Mouse (Mus musculus) CH12.LX (cell line): ENCODE results near the gene Carhsp1.
A peak's percentile ranks its signal among the peaks of the same experiment; 100 is the strongest.

Experiments used
- CTCF ChIP-seq, 2 experiments: IDR thresholded peaks in 1 of 2; conservative IDR thresholded peaks in 1 of 2; 2 replicates each; pipeline ENCODE4 v1.5.1; 2011 to 2012; ENCODE audit warnings: low read depth in 2 of 2, low read length in 2 of 2, improper control_type of control experiment in 1 of 2, inconsistent platforms in 1 of 2, mild to moderate bottlenecking in 1 of 2, moderate library complexity in 1 of 2
- E2F4 ChIP-seq: IDR thresholded peaks from 2 replicates; pipeline ENCODE4 v1.6.1; 2011; ENCODE audit warnings: low read depth, low read length, improper control_type of control experiment; ENCODE audit not compliant: insufficient replicate concordance
- EP300 ChIP-seq: IDR thresholded peaks from 2 replicates; pipeline ENCODE4 v1.6.1; 2011; ENCODE audit warnings: low read length, improper control_type of control experiment
- HCFC1 ChIP-seq: IDR thresholded peaks from 2 replicates; pipeline ENCODE4 v1.6.1; 2012; ENCODE audit warnings: low read depth, mild to moderate bottlenecking, inconsistent platforms, low read length, improper control_type of control experiment
- MAFK ChIP-seq: IDR thresholded peaks from 2 replicates; pipeline ENCODE4 v1.6.1; 2011; ENCODE audit warnings: low read length, improper control_type of control experiment; ENCODE audit not compliant: insufficient replicate concordance
- MEF2A ChIP-seq: IDR thresholded peaks from 2 replicates; pipeline ENCODE4 v1.6.1; 2014; ENCODE audit warnings: low read depth, mild to moderate bottlenecking, inconsistent platforms, low read length, improper control_type of control experiment, borderline replicate concordance
- POLR2A ChIP-seq: IDR thresholded peaks from 2 replicates; pipeline ENCODE4 v1.6.1; 2011; ENCODE audit warnings: low read depth, mild to moderate bottlenecking, improper control_type of control experiment, low read length
- TCF12 ChIP-seq: IDR thresholded peaks from 2 replicates; pipeline ENCODE4 v1.6.1; 2014; ENCODE audit warnings: low read depth, mild to moderate bottlenecking, inconsistent platforms, low read length, improper control_type of control experiment
- ZNF384 ChIP-seq: IDR thresholded peaks from 2 replicates; pipeline ENCODE4 v1.6.1; 2012; ENCODE audit warnings: low read depth, low read length, improper control_type of control experiment, inconsistent platforms

GRCm38 (mm10) chr16:8667814-8668213, 4.1 kb downstream of the Carhsp1 start:
- TF ChIP-seq ZNF384: no peak
- no peak for TF ChIP-seq HCFC1
- TF ChIP-seq POLR2A: 0 out of 2 replicates have a peak, but pooled peaks have one; percentile 17
- no peak for TF ChIP-seq TCF12
- TF ChIP-seq EP300: no peak
- no peak for TF ChIP-seq CTCF (conservative IDR thresholded peaks at IDR 0.05 in 1 of 2, IDR thresholded peaks at IDR 0.05 in 1 of 2; ENCODE audit: low read depth in 2 of 2, low read length in 2 of 2)
- no peak for TF ChIP-seq MAFK
- no peak for TF ChIP-seq E2F4
- TF ChIP-seq MEF2A: no peak
